Comparison of ENCODE assay signal across 25 mouse cellular contexts in the genomic region with DNA sequence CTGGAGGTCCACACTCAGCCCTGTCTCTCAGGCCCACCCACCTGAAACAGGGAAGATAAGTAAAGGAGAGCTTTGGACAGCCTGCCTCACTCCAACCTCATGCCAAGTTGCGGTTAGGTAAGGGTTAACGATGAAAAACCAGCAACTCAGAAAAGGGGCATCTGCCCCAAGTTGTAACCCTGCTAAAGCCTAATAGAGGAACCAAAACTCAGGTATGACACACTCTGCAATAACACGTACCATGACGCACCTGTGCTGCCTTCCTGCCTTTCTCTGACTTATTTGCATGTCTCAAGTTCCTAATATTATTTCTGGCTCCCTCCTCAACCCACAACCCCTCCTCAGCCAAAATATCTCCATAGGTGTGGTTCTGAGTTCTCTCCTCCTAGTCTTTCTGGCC.
DNase-seq lines count a peak whose midpoint lies in the region; ATAC-seq and TF ChIP-seq lines count a peak whose summit lies in the region.
"Had no signal": no experiment of that assay in that cellular context is flagged by ENCODE, and none has a peak within 500 bp of the region (broad histone marks: within the 10 kb centered on the region; RNA-seq: fewer than 3 reads in every experiment).

No protein-coding gene starts in this region.

- ATAC-seq in lung, postnatal 0 days, result no peak
- ATAC-seq: forebrain, embryonic 14.5 days; hindbrain, postnatal 0 days; inflammation-experienced regulatory T-cells, adult 6 months; Patski had no signal

- TF ChIP-seq CTCF in lung, postnatal 0 days (IDR thresholded peaks at IDR 0.05), result no peak
- no peak for TF ChIP-seq CTCF in CH12.LX (conservative IDR thresholded peaks at IDR 0.05 in 1 of 2, IDR thresholded peaks at IDR 0.05 in 1 of 2; ENCODE audit: low read depth in 2 of 2, low read length in 2 of 2)
- no peak for TF ChIP-seq CTCF in spleen, adult 2 months (IDR thresholded peaks at IDR 0.05; ENCODE audit: extremely low read depth, insufficient read depth, insufficient read length, insufficient replicate concordance)

- H3K9ac ChIP-seq in lung, postnatal 0 days (replicated peaks; ENCODE audit: low read depth), result no peak overlapping the region
- H3K9ac ChIP-seq in CH12.LX (ENCODE audit: insufficient read depth, low read depth), result no peak overlapping the region
- H3K9ac ChIP-seq: embryonic facial prominence, embryonic 12.5 days; embryonic facial prominence, embryonic 15.5 days; hindbrain, embryonic 14.5 days had no signal

- in situ Hi-C loops in CH12.LX (cut with MboI; ENCODE audit: low pct_ligation_motif_present, low pct_unique_long_range_greater_than_20kb, low sequenced_read_pairs), result no loop called here

- H3K4me1 ChIP-seq in lung, postnatal 0 days (ENCODE audit: insufficient read depth, low read depth, low read length), result no peaks in the 10 kb centered on the region
- peaks cover 7 to 28% of the 10 kb centered on the region in 2 experiments; a peak in 2 of 4 replicates for H3K4me1 ChIP-seq in CH12.LX (ENCODE audit: control insufficient read depth in 1 of 2, insufficient read depth in 2 of 2)
- H3K4me1 ChIP-seq in spleen, adult 2 months (ENCODE audit: control insufficient read depth, insufficient read depth, insufficient read length), result peaks cover 13% of the 10 kb centered on the region
- H3K4me1 ChIP-seq: embryonic facial prominence, embryonic 12.5 days; embryonic facial prominence, embryonic 15.5 days had no signal

- DNase-seq in lung, postnatal 36 days, result peak; percentile 19
- no peak for DNase-seq in lung, postnatal 0 days (ENCODE audit: low spot score)
- DNase-seq in A20 (ENCODE audit: low read depth, low spot score) (peak; percentile 93), CH12.LX (ENCODE audit: extremely low read depth) (peak; percentile 79)
- DNase-seq in spleen, adult 2 months (ENCODE audit: low read depth in 1 of 2, low spot score in 2 of 2), result peak; percentile 60 to 80
- DNase-seq in adrenal gland, adult 18-20 months (ENCODE audit: low spot score in 2 of 2), result no peak
- DNase-seq in urinary bladder, postnatal 10 days (ENCODE audit: low spot score), result no peak
- no peak for DNase-seq in thymus, adult 18-20 months
- DNase-seq: cerebellum, adult 11 months; cerebellum, adult 2 months; cerebellum, adult 9-11 months; cerebellum, postnatal 25 days; gastrocnemius, postnatal 10 days; gastrocnemius, postnatal 36 days; heart, postnatal 36 days had no signal

- no peaks in the 10 kb centered on the region for H3K27me3 ChIP-seq in lung, postnatal 0 days (replicated peaks; ENCODE audit: insufficient read depth, low read length)
- H3K27me3 ChIP-seq in CH12.LX (replicated peaks), result no peaks in the 10 kb centered on the region
- H3K27me3 ChIP-seq in spleen, adult 2 months (ENCODE audit: control insufficient read depth, insufficient read depth, low read length), result no peaks in the 10 kb centered on the region
- H3K27me3 ChIP-seq: embryonic facial prominence, embryonic 12.5 days; embryonic facial prominence, embryonic 15.5 days; Patski had no signal

- WGBS in lung, postnatal 0 days, result 92% methylated on average over 4 of the region's 4 CpGs
- WGBS in spleen, adult 2 months, result 56% methylated on average over 4 of the region's 4 CpGs

- no peak overlapping the region for H3K27ac ChIP-seq in lung, postnatal 0 days (ENCODE audit: low read length)
- H3K27ac ChIP-seq in CH12.LX (ENCODE audit: insufficient read depth, low read depth), result no peak overlapping the region
- peak overlapping the region; percentile 70 for H3K27ac ChIP-seq in spleen, adult 2 months (ENCODE audit: insufficient read depth, low read length)
- H3K27ac ChIP-seq: embryonic facial prominence, embryonic 12.5 days; embryonic facial prominence, embryonic 15.5 days; hindbrain, embryonic 10.5 days; hindbrain, embryonic 14.5 days; hindbrain, postnatal 0 days had no signal

- no peaks in the 10 kb centered on the region for H3K36me3 ChIP-seq in lung, postnatal 0 days (ENCODE audit: insufficient read depth, low read length)
- H3K36me3 ChIP-seq in CH12.LX (replicated peaks in 1 of 2; ENCODE audit: control insufficient read depth in 1 of 2, insufficient read depth in 1 of 2, low read length in 1 of 2), result no peaks in the 10 kb centered on the region
- no peaks in the 10 kb centered on the region for H3K36me3 ChIP-seq in spleen, adult 2 months (ENCODE audit: control insufficient read depth, insufficient read depth, low read length)
- H3K36me3 ChIP-seq: embryonic facial prominence, embryonic 12.5 days; embryonic facial prominence, embryonic 15.5 days; G1E; hindbrain, embryonic 10.5 days had no signal

- no peak for TF ChIP-seq RAD21 in CH12.LX (IDR thresholded peaks at IDR 0.05; ENCODE audit: low read depth, low read length)

- H3K9me3 ChIP-seq in lung, postnatal 0 days (ENCODE audit: low read length), result no peaks in the 10 kb centered on the region
- peaks cover 14% of the 10 kb centered on the region for H3K9me3 ChIP-seq in CH12.LX (replicated peaks; ENCODE audit: low read length)
- H3K9me3 ChIP-seq: embryonic facial prominence, embryonic 15.5 days had no signal

- TF ChIP-seq EP300 in lung, postnatal 0 days (IDR thresholded peaks at IDR 0.05), result no peak
- TF ChIP-seq EP300 in CH12.LX (IDR thresholded peaks at IDR 0.05; ENCODE audit: low read length), result peak; percentile 75

- no peak for TF ChIP-seq POLR2A in CH12.LX (IDR thresholded peaks at IDR 0.05; ENCODE audit: low read depth, low read length)
- no peak for TF ChIP-seq POLR2A in spleen, adult 2 months (IDR thresholded peaks at IDR 0.05; ENCODE audit: low read depth, low read length)

- H3K4me2 ChIP-seq in lung, postnatal 0 days (replicated peaks; ENCODE audit: low read depth, low read length), result no peak overlapping the region
- no peak overlapping the region for H3K4me2 ChIP-seq in CH12.LX (ENCODE audit: insufficient read depth, low read depth, poor library complexity, severe bottlenecking)
- H3K4me2 ChIP-seq: embryonic facial prominence, embryonic 12.5 days; embryonic facial prominence, embryonic 15.5 days; heart, embryonic 11.5 days; hindbrain, embryonic 14.5 days had no signal

- dilution Hi-C loops in CH12.LX (cut with MboI; ENCODE audit: extremely low pct_ligation_motif_present, extremely low pct_unique_long_range_greater_than_20kb, low sequenced_read_pairs), result no loop called here

- H3K4me3 ChIP-seq in lung, postnatal 0 days (ENCODE audit: low read depth, low read length), result no peak overlapping the region
- H3K4me3 ChIP-seq in CH12.LX (replicated peaks in 1 of 3; ENCODE audit: low read depth in 2 of 3, low read length in 2 of 3, poor library complexity in 1 of 3), result no peak overlapping the region
- H3K4me3 ChIP-seq in spleen, adult 2 months (ENCODE audit: extremely low read depth, insufficient read depth, insufficient read length), result no peak overlapping the region
- H3K4me3 ChIP-seq: embryonic facial prominence, embryonic 12.5 days; embryonic facial prominence, embryonic 15.5 days; hindbrain, embryonic 10.5 days had no signal

- no peaks in the 10 kb centered on the region for H3K79me2 ChIP-seq in CH12.LX (replicated peaks; ENCODE audit: control insufficient read depth, extremely low read depth, insufficient read depth, poor library complexity, severe bottlenecking)

TF ChIP-seq in CH12.LX, 34 proteins besides CTCF, POLR2A, EP300 and RAD21:
- peak; percentile 45; the same call in 1 of the 2 replicates for TF ChIP-seq MEF2A (IDR thresholded peaks at IDR 0.05; ENCODE audit: borderline replicate concordance, low read depth, low read length)
- 0 out of 2 replicates have a peak, but pooled peaks have one; percentile 31 for TF ChIP-seq JUN (IDR thresholded peaks at IDR 0.05; ENCODE audit: insufficient read depth, low read depth, low read length)
- no peak for TF ChIP-seq ZNF384 (IDR thresholded peaks at IDR 0.05; ENCODE audit: low read depth, low read length)
- TF ChIP-seq MXI1 (IDR thresholded peaks at IDR 0.05; ENCODE audit: low read depth, low read length), result no peak
- TF ChIP-seq NELFE (IDR thresholded peaks at IDR 0.05; ENCODE audit: low read depth, low read length), result no peak
- 0 out of 2 replicates have a peak, but pooled peaks have one; percentile 24 for TF ChIP-seq IRF4 (IDR thresholded peaks at IDR 0.05; ENCODE audit: low read depth, low read length)
- 0 out of 2 replicates have a peak, but pooled peaks have one; percentile 13 for TF ChIP-seq BHLHE40 (IDR thresholded peaks at IDR 0.05; ENCODE audit: low read depth, low read length)
TF ChIP-seq in CH12.LX: peak in this region for 4.

Comparison
In these comparisons a context has a peak if more than half of its experiments do, and no peak if none do; other contexts are left out.
1. DNase-seq: peak in lung, postnatal 36 days (single experiment), A20 (single experiment), CH12.LX (single experiment) and spleen, adult 2 months (2 of 2); none in lung, postnatal 0 days (single experiment), adrenal gland, adult 18-20 months (0 of 2), urinary bladder, postnatal 10 days (single experiment) and thymus, adult 18-20 months (0 of 2).